Mouse (Mus musculus) CH12.LX (cell line): ENCODE data around the gene Scgb1b30. TPM values are rescaled to one million over a fixed set of nuclear protein-coding genes. Genes with fewer than 3 reads are reported as not detected.

Experiments used
- DNase-seq: peaks from one replicate; pipeline ENCODE4 v3.0.0-alpha.2; 2013; ENCODE audit errors: extremely low read depth
- H3K27ac ChIP-seq: 2 replicates; pipeline ENCODE4 v1.5.1; 2012; ENCODE audit warnings: low read depth, mild to moderate bottlenecking, control low read depth, moderate library complexity; ENCODE audit not compliant: insufficient read depth
- H3K27me3 ChIP-seq: replicated peaks from 2 replicates; pipeline ENCODE3; 2012; ENCODE audit warnings: inconsistent platforms
- H3K36me3 ChIP-seq, 2 experiments: replicated peaks in 1 of 2; 2 replicates each; pipeline versions ENCODE3 to v1.6.1; 2012; ENCODE audit warnings: inconsistent platforms in 1 of 2, low read length in 1 of 2, mild to moderate bottlenecking in 1 of 2, mixed read lengths in 1 of 2, moderate library complexity in 1 of 2; ENCODE audit not compliant: control insufficient read depth in 1 of 2, insufficient read depth in 1 of 2
- H3K4me1 ChIP-seq, 2 experiments: 2 replicates each; pipeline ENCODE4 v1.6.1; 2012; ENCODE audit warnings: inconsistent platforms in 1 of 2, moderate library complexity in 1 of 2; ENCODE audit not compliant: insufficient read depth in 2 of 2, control insufficient read depth in 1 of 2
- H3K4me2 ChIP-seq: 2 replicates; pipeline ENCODE4 v1.6.1; 2012; ENCODE audit warnings: low read depth, mild to moderate bottlenecking, control low read depth; ENCODE audit not compliant: poor library complexity, insufficient read depth, severe bottlenecking
- H3K4me3 ChIP-seq, 3 experiments: fragments of 150-350 bp in 1 of 3; sonication (generic) in 1 of 3; replicated peaks in 1 of 3; 2 replicates each; pipeline versions ENCODE3 to v1.5.1; 2011 to 2012; ENCODE audit warnings: low read depth in 2 of 3, low read length in 2 of 3, mild to moderate bottlenecking in 2 of 3, moderate library complexity in 2 of 3, control low read depth in 1 of 3, improper control_type of control experiment in 1 of 3, inconsistent platforms in 1 of 3, mixed read lengths in 1 of 3; ENCODE audit not compliant: poor library complexity in 1 of 3
- H3K79me2 ChIP-seq: replicated peaks from 2 replicates; pipeline ENCODE4 v1.6.1; 2012; ENCODE audit warnings: mild to moderate bottlenecking, moderate library complexity; ENCODE audit not compliant: control insufficient read depth, poor library complexity, insufficient read depth, severe bottlenecking; ENCODE audit errors: extremely low read depth
- H3K9ac ChIP-seq: 2 replicates; pipeline ENCODE4 v1.6.1; 2012; ENCODE audit warnings: low read depth, mild to moderate bottlenecking, control low read depth, moderate library complexity; ENCODE audit not compliant: insufficient read depth
- H3K9me3 ChIP-seq: replicated peaks from 2 replicates; pipeline ENCODE3; 2012; ENCODE audit warnings: low read length, inconsistent platforms, mixed read lengths
- E2F4 ChIP-seq: IDR thresholded peaks from 2 replicates; pipeline ENCODE4 v1.6.1; 2011; ENCODE audit warnings: low read depth, low read length, improper control_type of control experiment; ENCODE audit not compliant: insufficient replicate concordance
- GABPA ChIP-seq: IDR thresholded peaks from 2 replicates; pipeline ENCODE4 v1.6.1; 2012; ENCODE audit warnings: low read depth, low read length, improper control_type of control experiment, inconsistent platforms; ENCODE audit not compliant: insufficient replicate concordance
- HCFC1 ChIP-seq: IDR thresholded peaks from 2 replicates; pipeline ENCODE4 v1.6.1; 2012; ENCODE audit warnings: low read depth, mild to moderate bottlenecking, inconsistent platforms, low read length, improper control_type of control experiment
- JUND ChIP-seq: conservative IDR thresholded peaks from 2 replicates; pipeline ENCODE4 v1.6.1; 2011; ENCODE audit warnings: low read depth, low read length, improper control_type of control experiment
- KAT2A ChIP-seq: IDR thresholded peaks from 2 replicates; pipeline ENCODE4 v1.6.1; 2012; ENCODE audit warnings: low read length, improper control_type of control experiment, inconsistent platforms; ENCODE audit not compliant: insufficient replicate concordance
- MAX ChIP-seq: IDR thresholded peaks from 2 replicates; pipeline ENCODE4 v1.6.1; 2011; ENCODE audit warnings: low read length, improper control_type of control experiment
- MAZ ChIP-seq: IDR thresholded peaks from 2 replicates; pipeline ENCODE4 v1.6.1; 2012; ENCODE audit warnings: low read depth, mild to moderate bottlenecking, inconsistent platforms, low read length, improper control_type of control experiment, moderate library complexity
- MEF2A ChIP-seq: IDR thresholded peaks from 2 replicates; pipeline ENCODE4 v1.6.1; 2014; ENCODE audit warnings: low read depth, mild to moderate bottlenecking, inconsistent platforms, low read length, improper control_type of control experiment, borderline replicate concordance
- NELFE ChIP-seq: IDR thresholded peaks from 2 replicates; pipeline ENCODE4 v1.6.1; 2011; ENCODE audit warnings: low read depth, low read length, improper control_type of control experiment
- PAX5 ChIP-seq: IDR thresholded peaks from 2 replicates; pipeline ENCODE4 v1.6.1; 2012; ENCODE audit warnings: low read length, inconsistent platforms, mixed read lengths
- TCF12 ChIP-seq: IDR thresholded peaks from 2 replicates; pipeline ENCODE4 v1.6.1; 2014; ENCODE audit warnings: low read depth, mild to moderate bottlenecking, inconsistent platforms, low read length, improper control_type of control experiment
- UBTF ChIP-seq: IDR thresholded peaks from 2 replicates; pipeline ENCODE4 v1.6.1; 2012; ENCODE audit warnings: low read depth, mild to moderate bottlenecking, inconsistent platforms, low read length, improper control_type of control experiment, moderate library complexity
- USF1 ChIP-seq: IDR thresholded peaks from 2 replicates; pipeline ENCODE4 v1.6.1; 2014; ENCODE audit warnings: low read depth, mild to moderate bottlenecking, inconsistent platforms, low read length, improper control_type of control experiment
- USF2 ChIP-seq: conservative IDR thresholded peaks from 2 replicates; pipeline ENCODE4 v1.6.1; 2011; ENCODE audit warnings: low read depth, low read length, improper control_type of control experiment
- ZKSCAN1 ChIP-seq: IDR thresholded peaks from 2 replicates; pipeline ENCODE4 v1.6.1; 2012; ENCODE audit warnings: low read depth, inconsistent platforms, low read length, improper control_type of control experiment, borderline replicate concordance
- dilution Hi-C: fragments of 300-500 bp; cut with MboI; formaldehyde crosslinking; loops from 2 replicates; pipeline ENCODE4 v1.14.3; 2020; ENCODE audit warnings: low sequenced_read_pairs; ENCODE audit not compliant: extremely low pct_unique_long_range_greater_than_20kb, extremely low pct_ligation_motif_present
- in situ Hi-C: fragments of 300-500 bp; cut with MboI; formaldehyde crosslinking; loops from 3 replicates; pipeline ENCODE4 v1.14.3; 2019; ENCODE audit warnings: low sequenced_read_pairs, low pct_ligation_motif_present, low pct_unique_long_range_greater_than_20kb, mixed read lengths
- polyA plus RNA-seq: library from polyadenylated mRNA; unstranded; fragments of >175 nt; gene quantifications from 2 replicates; pipeline ENCODE4 v1.2.1, GENCODE M21; 2012; ENCODE audit warnings: low read depth; ENCODE audit not compliant: insufficient read length
- total RNA-seq, 2 experiments: library from RNA; depleted of rRNA; stranded (reverse); fragments of 300-350 nt in 1 of 2; fragments of >200 nt in 1 of 2; gene quantifications; 2 replicates each; pipeline ENCODE4 v1.2.3; 2012 to 2014

Gene Scgb1b30
- total and polyA plus RNA-seq, 3 experiments = not detected

DNA sequence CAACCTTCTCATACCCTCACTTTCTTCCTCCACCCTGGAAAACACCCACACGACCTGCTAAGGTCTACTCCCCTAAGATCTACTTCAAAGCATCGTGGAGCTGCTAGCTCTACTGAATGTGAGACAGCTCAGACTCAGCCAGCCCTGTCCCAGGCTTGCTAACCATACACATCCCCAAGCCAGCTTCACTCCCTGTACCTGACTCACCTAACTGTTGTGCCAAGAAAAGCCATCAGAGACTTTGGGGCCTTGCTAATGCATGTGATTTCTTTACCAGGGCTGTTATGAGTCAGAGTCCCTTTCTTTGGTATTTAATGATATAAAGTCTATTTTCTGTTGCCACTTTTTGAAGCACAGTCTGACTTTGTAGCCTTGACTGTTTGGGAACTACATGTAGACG, 35.9 kb downstream of the Scgb1b30 start:
- dilution Hi-C loops (no loop called here), in situ Hi-C loops (loop anchor here (25.0 kb wide), 1 partner anchor 244 kb away; no protein-coding TSS in a partner anchor)
- no peaks in the 10 kb centered on the region for H3K4me1 ChIP-seq
- H3K4me3 ChIP-seq = no peak overlapping the region
- no peaks in the 10 kb centered on the region for H3K79me2 ChIP-seq
- H3K36me3 ChIP-seq = no peaks in the 10 kb centered on the region
- no peak overlapping the region for H3K9ac ChIP-seq
- peaks cover 12% of the 10 kb centered on the region for H3K9me3 ChIP-seq
- no peak overlapping the region for H3K4me2 ChIP-seq
- DNase-seq = no peak
- TF ChIP-seq ZKSCAN1 (no peak), JUND (no peak)
- peaks cover 2% of the 10 kb centered on the region for H3K27me3 ChIP-seq
- H3K27ac ChIP-seq = no peak overlapping the region

GRCm38 (mm10) chr7:34131959-34132354, 36.7 kb downstream of the Scgb1b30 start:
- in situ Hi-C loops = loop anchor here (25.0 kb wide), 1 partner anchor 245 kb away; no protein-coding TSS in a partner anchor
- no peaks in the 10 kb centered on the region for H3K79me2 ChIP-seq
- H3K4me2 ChIP-seq = no peak overlapping the region
- H3K9me3 ChIP-seq = peaks cover 3% of the 10 kb centered on the region
- dilution Hi-C loops = no loop called here
- H3K27me3 ChIP-seq = peaks cover 2% of the 10 kb centered on the region
- H3K27ac ChIP-seq = no peak overlapping the region
- no peak overlapping the region for H3K4me3 ChIP-seq
- no peak for DNase-seq
- no peaks in the 10 kb centered on the region for H3K4me1 ChIP-seq
- H3K36me3 ChIP-seq = no peaks in the 10 kb centered on the region
- H3K9ac ChIP-seq = no peak overlapping the region
- TF ChIP-seq NELFE = no peak
- no peak for TF ChIP-seq PAX5
- no peak for TF ChIP-seq USF2
- TF ChIP-seq MAX = no peak
- TF ChIP-seq GABPA = no peak
- TF ChIP-seq JUND = no peak
- TF ChIP-seq ZKSCAN1 = no peak
- no peak for TF ChIP-seq MAZ

DNA sequence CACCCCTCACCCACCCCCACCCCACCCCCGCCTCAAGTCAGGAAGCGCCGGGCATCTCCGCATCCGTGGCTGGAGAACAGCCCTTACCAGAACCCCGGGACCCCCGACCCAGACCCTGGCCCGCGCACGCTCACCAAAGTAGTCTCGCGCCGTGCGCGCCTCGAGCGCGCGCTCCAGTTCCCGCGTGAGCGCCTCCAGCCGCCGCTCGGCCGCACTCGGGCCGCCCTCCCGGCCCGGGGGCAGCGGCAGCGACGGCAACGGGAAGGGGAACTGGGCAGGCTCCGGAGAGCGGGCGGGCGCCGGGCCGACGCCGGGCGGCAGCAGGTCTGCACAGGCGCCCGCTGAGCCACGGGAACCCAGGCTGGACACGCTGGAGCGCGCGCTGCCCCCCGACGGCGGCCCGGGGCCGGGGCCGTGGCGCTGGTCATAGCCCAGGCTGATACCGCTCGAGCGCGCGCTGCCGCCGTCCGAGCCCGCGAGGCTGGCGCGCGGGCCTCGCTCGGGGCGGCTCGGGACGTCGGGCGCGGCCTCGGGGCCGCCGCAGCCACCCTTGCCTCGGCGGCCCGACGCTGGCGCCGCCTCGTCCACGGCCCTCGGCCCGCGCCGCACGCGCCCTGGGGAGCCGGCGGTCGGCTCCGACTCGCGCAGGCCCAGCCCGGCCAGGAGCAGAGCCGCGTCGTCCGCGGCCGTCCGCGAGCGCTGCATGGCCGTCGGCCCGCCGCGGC, 37.3 kb downstream of the Scgb1b30 start:
- TF ChIP-seq TCF12 (no peak), PAX5 (no peak), UBTF (no peak), HCFC1 (no peak), E2F4 (no peak), KAT2A (no peak), MEF2A (no peak), USF1 (no peak), ZKSCAN1 (no peak)
- Histone ChIP-seq H3K79me2 (no peaks in the 10 kb centered on the region), H3K9me3 (no peaks in the 10 kb centered on the region), H3K4me3 (no peak overlapping the region), H3K27ac (no peak overlapping the region), H3K9ac (no peak overlapping the region), H3K27me3 (peaks cover 2% of the 10 kb centered on the region), H3K4me1 (no peaks in the 10 kb centered on the region), H3K36me3 (no peaks in the 10 kb centered on the region), H3K4me2 (no peak overlapping the region)
- in situ Hi-C loops = loop anchor here (25.0 kb wide), 1 partner anchor 245 kb away; no protein-coding TSS in a partner anchor
- dilution Hi-C loops = no loop called here
- no peak for DNase-seq
